Mouse (Mus musculus) limb, embryonic 12.5 days (tissue): ENCODE measurements at regions not wholly inside any gene's neighbourhood (a gene's known extent, or its start where the extent isn't known, plus 50 kb on each side); places are given as distances from the start of the nearest gene placed in this dataset.

ENCODE experiments used
- ATAC-seq: fragments of 200-750 bp; cut with Nextera tagmentation; 2 replicates; pipeline ENCODE4 v1.8.0; 2017; ENCODE audit warnings: low read depth, moderate TSS enrichment; ENCODE audit not compliant: insufficient number of reproducible peaks, insufficient read depth, low FRiP score, low TSS enrichment
- H3K27ac ChIP-seq: fragments of 300-500 bp; sonication (generic); 2 replicates; pipeline ENCODE4 v1.5.1; 2016; ENCODE audit warnings: mild to moderate bottlenecking, moderate library complexity
- H3K27me3 ChIP-seq: fragments of 300-500 bp; sonication (generic); 2 replicates; pipeline ENCODE4 v1.6.1; 2016; ENCODE audit warnings: mild to moderate bottlenecking, moderate library complexity
- H3K36me3 ChIP-seq: fragments of 300-500 bp; sonication (generic); 2 replicates; pipeline ENCODE4 v1.6.1; 2016; ENCODE audit warnings: mild to moderate bottlenecking, moderate library complexity
- H3K4me1 ChIP-seq: fragments of 300-500 bp; sonication (generic); replicated peaks from 2 replicates; pipeline ENCODE4 v1.6.1; 2016
- H3K4me2 ChIP-seq: fragments of 300-500 bp; sonication (generic); 2 replicates; pipeline ENCODE4 v1.6.1; 2016; ENCODE audit warnings: mild to moderate bottlenecking, moderate library complexity
- H3K4me3 ChIP-seq: fragments of 300-500 bp; sonication (generic); replicated peaks from 2 replicates; pipeline ENCODE4 v1.5.1; 2016; ENCODE audit warnings: mild to moderate bottlenecking
- H3K9ac ChIP-seq: fragments of 300-500 bp; sonication (generic); replicated peaks from 2 replicates; pipeline ENCODE4 v1.6.1; 2016; ENCODE audit warnings: mild to moderate bottlenecking, moderate library complexity
- H3K9me3 ChIP-seq: fragments of 300-500 bp; sonication (generic); 2 replicates; pipeline ENCODE4 v1.6.1; 2016; ENCODE audit warnings: mild to moderate bottlenecking, moderate library complexity
- WGBS: fragments of 180-500 bp; shearing (Covaris S2); methylation state at CpG from one replicate; pipeline ENCODE4 v1.1.7; 2016; 5-methylcytosine and 5-hydroxymethylcytosine counted together

DNA sequence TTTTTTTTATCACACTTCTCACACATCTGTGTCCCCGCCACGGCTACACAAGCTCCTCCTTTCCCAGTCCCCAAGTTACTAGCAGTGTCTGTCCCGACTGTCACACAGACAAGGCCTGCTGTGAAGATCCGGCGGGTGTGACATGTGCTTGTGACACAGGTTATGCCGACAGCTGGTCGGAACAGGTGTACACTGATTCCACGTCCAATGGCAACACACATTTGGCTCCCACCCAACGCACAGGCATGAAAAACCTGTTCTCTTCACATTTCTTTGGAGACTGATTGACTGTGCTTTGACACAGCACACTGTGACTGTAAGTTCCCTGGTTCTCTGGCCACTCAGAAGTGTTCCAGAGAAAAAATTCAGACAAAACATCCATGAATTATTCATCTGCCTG lies 281.4 kb downstream of the En1 start:
- H3K4me2 ChIP-seq, result no peak overlapping the region
- WGBS, result 78% methylated on average over 9 of the region's 9 CpGs
- ATAC-seq, result no peak

DNA sequence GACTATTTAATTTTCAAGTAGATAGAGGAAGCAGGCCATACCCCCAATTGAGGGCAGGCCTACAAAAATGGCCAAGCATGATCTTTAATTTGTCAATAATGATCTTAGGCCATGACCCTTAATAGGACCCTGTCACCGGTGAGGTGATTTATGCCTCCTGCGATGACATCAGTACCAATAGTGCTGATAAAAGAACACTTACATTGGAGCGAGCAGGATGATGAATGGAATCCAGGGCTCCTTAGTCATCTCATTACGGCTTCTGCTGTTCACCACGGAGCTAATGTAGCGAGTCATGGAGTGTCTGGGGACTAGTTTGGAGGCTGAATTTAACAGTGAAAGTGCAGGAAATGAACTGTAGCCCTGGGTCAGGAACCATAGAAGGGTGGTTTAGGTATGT lies 308.6 kb downstream of the En1 start:
- no peak for ATAC-seq
- 35% methylated on average over 6 of the region's 6 CpGs for WGBS
- Histone ChIP-seq H3K4me1 (no peaks in the 10 kb centered on the region), H3K4me2 (no peak overlapping the region), H3K9me3 (no peaks in the 10 kb centered on the region; the same call in 1 of the 2 replicates), H3K27me3 (no peaks in the 10 kb centered on the region), H3K36me3 (no peaks in the 10 kb centered on the region), H3K27ac (no peak overlapping the region), H3K9ac (no peak overlapping the region), H3K4me3 (no peak overlapping the region)

More for the DNA sequence above, 281.4 kb downstream of the En1 start:
- peaks cover 5% of the 10 kb centered on the region for H3K27me3 ChIP-seq
- H3K9me3 ChIP-seq, result no peaks in the 10 kb centered on the region
- H3K9ac ChIP-seq, result no peak overlapping the region
- H3K27ac ChIP-seq, result no peak overlapping the region
- no peaks in the 10 kb centered on the region for H3K36me3 ChIP-seq
- H3K4me3 ChIP-seq, result no peak overlapping the region
- H3K4me1 ChIP-seq, result peaks cover 4% of the 10 kb centered on the region; the same call in 1 of the 2 replicates

DNA sequence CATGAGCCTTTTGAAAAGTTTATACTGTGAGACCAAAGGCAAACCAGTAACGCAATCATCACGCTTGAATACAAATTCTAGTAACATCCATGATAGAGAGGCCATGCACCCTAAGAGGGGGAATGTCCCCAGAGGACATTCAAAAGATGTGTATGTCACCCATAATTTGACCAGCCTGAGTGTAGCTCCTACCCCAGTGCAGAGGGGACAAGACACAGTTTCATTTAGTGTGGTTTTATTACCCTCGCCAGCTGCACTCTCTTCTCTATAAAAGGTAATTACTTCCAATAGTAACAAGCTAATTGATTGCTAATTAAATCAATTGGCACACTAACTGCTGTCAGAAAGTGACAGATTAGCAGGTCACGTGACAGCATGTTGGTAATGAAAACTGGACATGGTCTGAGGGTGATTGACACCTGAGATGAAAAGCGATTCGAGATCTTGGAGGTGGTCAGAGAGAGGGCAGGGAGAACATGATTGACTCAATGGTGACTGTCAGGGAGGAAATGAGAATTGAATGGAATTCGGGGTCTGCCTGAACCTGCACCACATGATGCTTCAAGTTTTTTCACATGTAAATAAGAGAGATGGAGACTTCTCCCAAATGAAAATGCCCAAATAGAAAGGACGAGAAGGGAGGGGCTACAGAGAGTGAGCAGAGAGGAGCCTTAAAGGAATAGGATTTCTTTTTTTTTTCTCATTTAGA lies 309.9 kb downstream of the En1 start:
- H3K27me3 ChIP-seq, result no peaks in the 10 kb centered on the region
- no peak overlapping the region for H3K4me3 ChIP-seq
- 42% methylated on average over 8 of the region's 8 CpGs for WGBS
- no peaks in the 10 kb centered on the region; the same call in 1 of the 2 replicates for H3K9me3 ChIP-seq
- no peaks in the 10 kb centered on the region for H3K36me3 ChIP-seq
- no peaks in the 10 kb centered on the region for H3K4me1 ChIP-seq
- H3K27ac ChIP-seq, result no peak overlapping the region
- H3K4me2 ChIP-seq, result no peak overlapping the region
- H3K9ac ChIP-seq, result no peak overlapping the region
- no peak for ATAC-seq

DNA sequence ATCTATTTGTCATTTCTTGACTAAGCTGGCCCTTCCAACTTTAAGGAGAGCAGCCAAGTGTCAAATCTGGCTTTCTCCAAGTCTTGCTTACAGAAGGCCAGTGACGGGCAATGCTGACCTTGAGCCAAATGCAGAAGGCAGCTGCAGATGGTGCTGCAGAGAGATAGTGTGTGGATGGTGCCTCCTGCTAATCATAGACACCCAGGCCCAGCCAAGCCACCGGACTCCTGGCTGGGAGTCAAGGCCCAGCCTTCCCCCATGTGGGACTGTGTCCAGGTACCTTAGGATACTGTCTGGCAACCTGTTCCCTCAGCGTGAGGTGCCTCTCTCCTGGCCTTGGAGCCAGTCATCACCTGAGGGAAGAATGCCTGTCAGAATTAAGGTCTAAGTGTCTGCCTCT lies 319.3 kb downstream of the En1 start:
- Histone ChIP-seq H3K4me1 (no peaks in the 10 kb centered on the region), H3K9me3 (no peaks in the 10 kb centered on the region), H3K4me2 (no peak overlapping the region), H3K36me3 (no peaks in the 10 kb centered on the region), H3K4me3 (no peak overlapping the region), H3K27ac (no peak overlapping the region), H3K27me3 (0 out of 2 replicates have a peak, but pooled peaks cover 3% of the 10 kb centered on the region), H3K9ac (no peak overlapping the region)
- 85% methylated on average over 3 of the region's 3 CpGs for WGBS
- ATAC-seq, result no peak

DNA sequence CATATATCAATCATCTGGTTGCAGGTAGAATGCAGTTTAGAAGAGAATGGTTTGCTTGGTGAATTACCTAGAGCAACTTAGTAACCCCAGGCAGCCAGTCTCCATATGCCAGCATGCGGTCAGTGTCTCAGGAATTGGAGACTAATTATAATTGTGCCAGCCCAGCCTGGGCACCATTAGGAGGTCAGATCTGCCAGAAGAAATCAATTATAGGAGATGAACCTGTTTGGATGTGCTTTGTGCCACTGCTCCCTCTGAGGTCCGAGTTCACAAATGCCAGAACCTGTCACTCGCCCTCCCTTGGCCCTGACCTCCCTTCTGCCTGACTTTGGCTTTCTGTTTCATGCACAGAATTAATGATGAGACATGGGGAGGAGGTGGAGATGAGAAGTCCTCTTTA lies 323.1 kb downstream of the En1 start:
- Histone ChIP-seq H3K4me2 (no peak overlapping the region), H3K4me1 (no peaks in the 10 kb centered on the region), H3K4me3 (no peak overlapping the region), H3K27ac (no peak overlapping the region), H3K36me3 (no peaks in the 10 kb centered on the region), H3K27me3 (0 out of 2 replicates have a peak, but pooled peaks cover 3% of the 10 kb centered on the region), H3K9me3 (no peaks in the 10 kb centered on the region), H3K9ac (no peak overlapping the region)
- 80% methylated on average over 3 of the region's 3 CpGs for WGBS
- ATAC-seq, result no peak

DNA sequence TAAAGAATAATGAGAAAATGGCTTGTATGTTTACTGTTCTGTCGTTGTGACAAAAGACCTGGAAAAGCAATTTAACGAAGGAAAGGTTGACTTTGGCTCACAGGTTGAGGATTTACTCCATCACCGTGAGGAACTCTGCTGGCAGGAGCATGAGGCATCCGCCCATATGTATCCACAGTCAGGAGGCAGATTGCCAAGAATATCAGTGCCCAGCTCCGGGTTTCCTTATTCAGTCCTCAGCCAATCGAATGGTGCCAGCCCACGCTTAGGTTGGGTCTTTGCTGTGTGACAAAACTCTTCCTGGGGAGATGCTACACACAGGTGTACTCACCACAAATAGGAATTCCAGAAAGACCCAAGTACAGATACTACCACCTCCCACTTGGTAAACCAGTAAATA lies 327.9 kb downstream of the En1 start:
- no peak for ATAC-seq
- Histone ChIP-seq H3K9ac (no peak overlapping the region), H3K4me2 (no peak overlapping the region), H3K4me3 (no peak overlapping the region), H3K27me3 (0 out of 2 replicates have a peak, but pooled peaks cover 3% of the 10 kb centered on the region), H3K36me3 (no peaks in the 10 kb centered on the region), H3K27ac (no peak overlapping the region), H3K4me1 (no peaks in the 10 kb centered on the region), H3K9me3 (no peaks in the 10 kb centered on the region)
- WGBS, result 86% methylated on average over 7 of the region's 7 CpGs

DNA sequence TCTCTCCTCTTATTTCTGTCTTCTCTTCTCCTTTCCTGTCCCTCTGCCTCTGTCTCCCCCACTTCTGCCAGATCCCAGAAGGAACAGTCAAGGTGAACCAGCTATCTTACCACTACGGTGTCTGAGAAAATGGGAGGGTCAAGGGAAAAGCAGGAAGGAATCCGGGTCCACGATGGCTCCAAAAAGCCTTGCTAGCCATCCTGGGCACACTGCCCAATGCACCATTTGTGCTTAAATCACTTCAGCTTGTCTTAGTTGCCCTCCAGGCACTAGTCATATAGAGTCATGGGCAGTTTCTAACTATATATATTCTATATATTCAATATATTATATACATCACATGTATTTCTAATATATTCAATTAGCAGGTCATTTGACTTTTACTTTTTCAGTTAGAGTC lies 333.1 kb downstream of the En1 start:
- ATAC-seq, result no peak
- H3K4me3 ChIP-seq, result no peak overlapping the region
- no peak overlapping the region for H3K4me2 ChIP-seq
- H3K36me3 ChIP-seq, result no peaks in the 10 kb centered on the region
- H3K9me3 ChIP-seq, result 0 out of 2 replicates have a peak, but pooled peaks cover 3% of the 10 kb centered on the region
- H3K27ac ChIP-seq, result no peak overlapping the region
- WGBS, result 89% methylated on average over 3 of the region's 3 CpGs
- H3K9ac ChIP-seq, result no peak overlapping the region
- H3K4me1 ChIP-seq, result no peaks in the 10 kb centered on the region
- no peaks in the 10 kb centered on the region for H3K27me3 ChIP-seq

DNA sequence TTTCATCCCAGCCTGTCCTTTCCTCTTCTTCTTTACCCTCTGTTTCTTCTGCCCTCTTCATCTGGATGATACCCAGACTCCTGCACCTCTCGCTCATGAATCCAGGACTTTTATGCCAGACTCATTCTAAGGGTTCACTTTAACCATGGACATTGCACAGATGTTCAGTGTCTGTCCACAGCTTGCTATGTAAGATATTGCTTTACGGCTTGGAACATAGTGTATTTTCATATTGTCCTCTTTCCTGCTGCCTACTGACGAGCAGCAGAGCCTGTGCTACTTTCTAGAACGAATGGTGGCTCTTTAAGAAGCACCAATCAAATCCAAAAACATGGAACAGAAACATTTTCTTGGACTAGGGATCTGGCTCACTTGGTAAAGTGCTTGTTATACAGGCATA lies 341.5 kb downstream of the En1 start:
- 77% methylated on average over 4 of the region's 4 CpGs for WGBS
- Histone ChIP-seq H3K4me1 (no peaks in the 10 kb centered on the region), H3K9ac (no peak overlapping the region), H3K27me3 (no peaks in the 10 kb centered on the region), H3K27ac (no peak overlapping the region), H3K4me3 (no peak overlapping the region), H3K4me2 (no peak overlapping the region), H3K36me3 (no peaks in the 10 kb centered on the region), H3K9me3 (0 out of 2 replicates have a peak, but pooled peaks cover 4% of the 10 kb centered on the region)
- ATAC-seq, result no peak

DNA sequence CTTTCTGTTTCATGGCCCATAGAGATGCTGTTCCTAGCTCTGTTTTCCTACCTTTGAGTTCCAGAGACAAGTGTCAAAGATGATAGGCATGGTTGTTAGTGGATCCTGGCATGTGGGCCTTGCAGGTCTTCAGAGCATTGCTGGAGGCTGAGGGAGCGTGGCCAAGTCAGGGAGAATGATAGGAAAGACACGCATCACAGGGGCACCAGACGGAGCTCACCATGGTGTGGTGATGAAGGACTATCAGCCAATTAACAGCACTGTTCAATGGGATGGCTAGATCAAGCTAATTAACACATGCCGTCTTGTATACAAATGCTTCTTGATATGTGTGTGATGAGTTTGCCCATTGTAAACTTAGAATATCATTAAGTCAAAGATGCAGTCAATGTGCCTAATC lies 344.1 kb downstream of the En1 start:
- H3K36me3 ChIP-seq, result no peaks in the 10 kb centered on the region
- H3K9me3 ChIP-seq, result no peaks in the 10 kb centered on the region
- no peak overlapping the region for H3K9ac ChIP-seq
- no peak overlapping the region for H3K4me2 ChIP-seq
- 85% methylated on average over 4 of the region's 4 CpGs for WGBS
- no peak overlapping the region for H3K4me3 ChIP-seq
- H3K27ac ChIP-seq, result no peak overlapping the region
- H3K4me1 ChIP-seq, result no peaks in the 10 kb centered on the region
- ATAC-seq, result no peak
- no peaks in the 10 kb centered on the region for H3K27me3 ChIP-seq

DNA sequence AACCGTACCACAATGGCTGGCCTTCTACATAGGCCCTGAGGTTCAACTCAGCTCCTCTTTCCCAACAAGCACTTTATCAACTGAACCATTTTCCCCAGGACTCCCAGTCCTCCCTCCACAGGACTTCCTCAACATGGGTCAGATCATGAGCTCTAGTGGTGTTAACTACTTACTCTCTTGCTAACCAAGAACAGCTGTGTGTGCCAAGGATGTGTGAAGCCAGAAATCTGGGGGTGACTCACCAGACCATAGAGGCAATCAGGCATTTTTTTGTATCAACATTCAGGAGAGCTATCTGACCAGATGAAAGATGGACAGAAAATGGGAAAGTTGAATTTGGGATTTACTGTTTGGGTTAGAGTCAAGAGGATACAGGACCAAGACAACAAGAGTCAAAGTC lies 359.0 kb downstream of the En1 start:
- Histone ChIP-seq H3K9ac (no peak overlapping the region), H3K9me3 (no peaks in the 10 kb centered on the region), H3K27me3 (peaks cover 34% of the 10 kb centered on the region), H3K4me3 (no peak overlapping the region), H3K4me2 (no peak overlapping the region), H3K4me1 (peaks cover 14% of the 10 kb centered on the region), H3K36me3 (no peaks in the 10 kb centered on the region), H3K27ac (no peak overlapping the region)
- 41% methylated on average over 1 of the region's 1 CpGs for WGBS
- ATAC-seq, result no peak

DNA sequence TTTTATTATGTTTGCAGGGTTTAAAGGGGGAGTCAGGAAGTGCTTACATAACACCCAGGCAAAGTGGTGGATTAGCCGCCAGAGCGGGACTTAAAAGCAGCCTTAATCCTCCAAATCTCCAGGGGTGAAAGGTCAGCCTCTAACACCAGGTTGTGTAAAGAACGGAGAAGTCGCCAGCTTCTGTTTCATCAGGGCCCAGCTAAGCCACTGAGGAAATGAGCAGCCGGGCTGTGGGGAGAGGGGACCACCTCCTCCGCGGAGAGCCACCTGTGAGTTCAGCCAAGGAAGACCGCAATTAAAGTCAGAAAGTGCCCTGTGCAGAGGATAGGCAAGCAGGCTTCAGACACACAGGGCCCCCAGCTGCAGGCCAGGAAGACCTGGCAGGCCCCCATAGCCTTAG lies 359.8 kb downstream of the En1 start:
- Histone ChIP-seq H3K4me2 (peak overlapping the region; percentile 6; the same call in 1 of the 2 replicates), H3K9ac (no peak overlapping the region), H3K9me3 (no peaks in the 10 kb centered on the region), H3K4me1 (peaks cover 14% of the 10 kb centered on the region), H3K36me3 (no peaks in the 10 kb centered on the region), H3K27ac (no peak overlapping the region), H3K4me3 (no peak overlapping the region), H3K27me3 (peaks cover 36% of the 10 kb centered on the region)
- 0 out of 2 replicates have a peak, but pooled peaks have one; percentile 39 for ATAC-seq
- WGBS, result 4% methylated on average over 8 of the region's 8 CpGs
